Mouse (Mus musculus): ENCODE results near the gene Nrxn3. TPM values are rescaled to one million over a fixed set of nuclear protein-coding genes. Genes with fewer than 3 reads are reported as not detected.

Nrxn3 gene
- polyA plus RNA-seq, 1 experiment from 2014 or later, result 4.4 TPM

DNA sequence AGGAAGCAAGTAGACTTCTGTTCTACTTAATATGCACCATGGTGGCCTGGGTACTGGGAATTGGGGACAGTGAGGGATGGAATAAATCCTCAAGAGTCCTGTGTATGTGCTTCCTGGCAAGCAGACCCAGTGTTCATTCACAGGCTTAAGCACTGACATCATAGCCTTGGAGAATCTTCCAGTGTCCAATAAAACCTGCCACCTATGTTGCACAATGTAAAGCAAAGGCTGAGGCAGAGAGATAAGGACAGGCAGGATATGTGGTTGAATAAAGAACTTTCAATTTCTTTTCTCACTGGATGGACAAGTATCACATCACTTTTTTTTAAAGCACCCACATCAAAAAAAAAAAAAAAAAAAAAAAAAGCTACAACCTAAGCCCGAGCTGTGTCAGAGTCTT lies 1240.4 kb downstream of the Nrxn3 start:
- H3K36me3 ChIP-seq (replicated peaks), result no peaks in the 10 kb centered on the region
- DNase-seq (ENCODE audit: low spot score), result no peak
- H3K27ac ChIP-seq (replicated peaks), result no peak overlapping the region
- no peak overlapping the region for H3K4me3 ChIP-seq
- H3K27me3 ChIP-seq (replicated peaks; ENCODE audit: low read depth, poor library complexity, severe bottlenecking), result no peaks in the 10 kb centered on the region
- no peaks in the 10 kb centered on the region for H3K4me1 ChIP-seq
- 85% methylated on average over 1 of the region's 1 CpGs for WGBS
- H3K9me3 ChIP-seq, result no peaks in the 10 kb centered on the region

GRCm38 (mm10) chr12:89976648-89977047 lies 1254.0 kb downstream of the Nrxn3 start:
- H3K27me3 ChIP-seq (replicated peaks; ENCODE audit: low read depth, poor library complexity, severe bottlenecking), result no peaks in the 10 kb centered on the region
- H3K27ac ChIP-seq (replicated peaks), result no peak overlapping the region
- no peak for DNase-seq (ENCODE audit: low spot score)
- H3K4me3 ChIP-seq, result no peak overlapping the region
- H3K4me1 ChIP-seq, result no peaks in the 10 kb centered on the region
- 97% methylated on average over 4 of the region's 4 CpGs for WGBS
- no peaks in the 10 kb centered on the region for H3K9me3 ChIP-seq
- no peaks in the 10 kb centered on the region for H3K36me3 ChIP-seq (replicated peaks)

- 87% methylated on average over 5 of the region's 5 CpGs for WGBS
- no peaks in the 10 kb centered on the region for H3K4me1 ChIP-seq
- no peaks in the 10 kb centered on the region for H3K36me3 ChIP-seq (replicated peaks)
- H3K27me3 ChIP-seq (replicated peaks; ENCODE audit: low read depth, poor library complexity, severe bottlenecking), result no peaks in the 10 kb centered on the region
- no peak overlapping the region for H3K27ac ChIP-seq (replicated peaks)
- H3K9me3 ChIP-seq, result no peaks in the 10 kb centered on the region
- DNase-seq (ENCODE audit: low spot score), result no peak
- H3K4me3 ChIP-seq, result no peak overlapping the region
Observed at GRCm38 (mm10) chr12:89977479-89977878, 1254.8 kb downstream of the Nrxn3 start.

- no peaks in the 10 kb centered on the region for H3K9me3 ChIP-seq
- 79% methylated on average over 1 of the region's 1 CpGs for WGBS
- no peaks in the 10 kb centered on the region for H3K4me1 ChIP-seq
- H3K27ac ChIP-seq (replicated peaks), result no peak overlapping the region
- no peaks in the 10 kb centered on the region for H3K36me3 ChIP-seq (replicated peaks)
- no peak overlapping the region for H3K4me3 ChIP-seq
- H3K27me3 ChIP-seq (replicated peaks; ENCODE audit: low read depth, poor library complexity, severe bottlenecking), result no peaks in the 10 kb centered on the region
- no peak for DNase-seq (ENCODE audit: low spot score)
Observed at GRCm38 (mm10) chr12:89979190-89979589, 1256.5 kb downstream of the Nrxn3 start.

- Histone ChIP-seq H3K36me3 (replicated peaks) (no peaks in the 10 kb centered on the region), H3K27ac (replicated peaks) (no peak overlapping the region), H3K4me1 (no peaks in the 10 kb centered on the region), H3K27me3 (replicated peaks; ENCODE audit: low read depth, poor library complexity, severe bottlenecking) (no peaks in the 10 kb centered on the region), H3K9me3 (no peaks in the 10 kb centered on the region), H3K4me3 (no peak overlapping the region)
- DNase-seq (ENCODE audit: low spot score), result no peak
- 66% methylated on average over 5 of the region's 5 CpGs for WGBS
Observed at GRCm38 (mm10) chr12:89982445-89982844, 1259.8 kb downstream of the Nrxn3 start.

GRCm38 (mm10) chr12:89983399-89983798 lies 1260.7 kb downstream of the Nrxn3 start:
- Histone ChIP-seq H3K4me1 (no peaks in the 10 kb centered on the region), H3K4me3 (no peak overlapping the region), H3K36me3 (replicated peaks) (no peaks in the 10 kb centered on the region), H3K27me3 (replicated peaks; ENCODE audit: low read depth, poor library complexity, severe bottlenecking) (no peaks in the 10 kb centered on the region), H3K27ac (replicated peaks) (no peak overlapping the region), H3K9me3 (no peaks in the 10 kb centered on the region)
- no peak for DNase-seq (ENCODE audit: low spot score)

- no peak overlapping the region for H3K27ac ChIP-seq (replicated peaks)
- H3K4me1 ChIP-seq, result no peaks in the 10 kb centered on the region
- no peak overlapping the region for H3K4me3 ChIP-seq
- no peaks in the 10 kb centered on the region for H3K27me3 ChIP-seq (replicated peaks; ENCODE audit: low read depth, poor library complexity, severe bottlenecking)
- 85% methylated on average over 6 of the region's 6 CpGs for WGBS
- no peak for DNase-seq (ENCODE audit: low spot score)
- H3K9me3 ChIP-seq, result no peaks in the 10 kb centered on the region
- H3K36me3 ChIP-seq (replicated peaks), result no peaks in the 10 kb centered on the region
Observed at GRCm38 (mm10) chr12:89986219-89986618, 1263.5 kb downstream of the Nrxn3 start.

- Histone ChIP-seq H3K36me3 (replicated peaks) (no peaks in the 10 kb centered on the region), H3K27me3 (replicated peaks; ENCODE audit: low read depth, poor library complexity, severe bottlenecking) (no peaks in the 10 kb centered on the region), H3K9me3 (no peaks in the 10 kb centered on the region), H3K27ac (replicated peaks) (no peak overlapping the region), H3K4me1 (no peaks in the 10 kb centered on the region), H3K4me3 (no peak overlapping the region)
- WGBS, result 79% methylated on average over 5 of the region's 5 CpGs
- DNase-seq (ENCODE audit: low spot score), result no peak
Observed at GRCm38 (mm10) chr12:89993273-89993672, 1270.6 kb downstream of the Nrxn3 start.

- no peaks in the 10 kb centered on the region for H3K4me1 ChIP-seq
- 83% methylated on average over 4 of the region's 4 CpGs for WGBS
- no peak for DNase-seq (ENCODE audit: low spot score)
Observed at GRCm38 (mm10) chr12:89995392-89995791, 1272.7 kb downstream of the Nrxn3 start.

GRCm38 (mm10) chr12:90010280-90010679 lies 1287.6 kb downstream of the Nrxn3 start:
- H3K9me3 ChIP-seq, result no peaks in the 10 kb centered on the region
- no peaks in the 10 kb centered on the region for H3K4me1 ChIP-seq
- no peak overlapping the region for H3K4me3 ChIP-seq
- DNase-seq (ENCODE audit: low spot score), result no peak
- H3K27ac ChIP-seq (replicated peaks), result no peak overlapping the region
- H3K27me3 ChIP-seq (replicated peaks; ENCODE audit: low read depth, poor library complexity, severe bottlenecking), result no peaks in the 10 kb centered on the region
- WGBS, result 90% methylated on average over 2 of the region's 2 CpGs
- no peaks in the 10 kb centered on the region for H3K36me3 ChIP-seq (replicated peaks)

More at GRCm38 (mm10) chr12:89995392-89995791, 1272.7 kb downstream of the Nrxn3 start:
- no peaks in the 10 kb centered on the region for H3K36me3 ChIP-seq (replicated peaks)
- no peak overlapping the region for H3K27ac ChIP-seq (replicated peaks)
- H3K4me3 ChIP-seq, result no peak overlapping the region
- no peaks in the 10 kb centered on the region for H3K27me3 ChIP-seq (replicated peaks; ENCODE audit: low read depth, poor library complexity, severe bottlenecking)
- H3K9me3 ChIP-seq, result no peaks in the 10 kb centered on the region

DNA sequence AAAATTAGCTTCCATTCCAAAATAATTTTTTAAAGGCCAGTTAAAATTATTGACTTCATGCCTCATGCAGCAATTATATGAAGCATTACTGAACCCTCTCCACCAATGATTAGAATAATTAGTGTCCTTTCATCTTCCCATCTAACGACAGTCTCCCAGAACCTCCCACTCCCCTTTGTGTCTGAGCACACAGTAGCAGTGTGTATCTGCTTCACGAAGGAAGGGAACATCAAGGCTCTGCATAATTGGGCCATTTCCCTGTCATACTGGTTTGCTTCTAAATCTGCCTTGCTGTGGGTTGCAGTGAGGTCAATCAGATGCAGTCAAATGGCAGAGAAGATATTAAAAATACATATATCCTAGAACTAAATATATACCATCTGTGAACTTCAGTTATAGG lies 1291.3 kb downstream of the Nrxn3 start:
- 45% methylated on average over 2 of the region's 2 CpGs for WGBS
- Histone ChIP-seq H3K27me3 (replicated peaks; ENCODE audit: low read depth, poor library complexity, severe bottlenecking) (no peaks in the 10 kb centered on the region), H3K27ac (replicated peaks) (no peak overlapping the region), H3K9me3 (no peaks in the 10 kb centered on the region), H3K4me3 (no peak overlapping the region), H3K4me1 (no peaks in the 10 kb centered on the region), H3K36me3 (replicated peaks) (no peaks in the 10 kb centered on the region)
- DNase-seq (ENCODE audit: low spot score), result no peak

- no peak overlapping the region for H3K27ac ChIP-seq (replicated peaks)
- H3K4me1 ChIP-seq, result peaks cover 7% of the 10 kb centered on the region; the same call in 1 of the 2 replicates
- no peaks in the 10 kb centered on the region for H3K36me3 ChIP-seq (replicated peaks)
- no peaks in the 10 kb centered on the region for H3K9me3 ChIP-seq
- H3K4me3 ChIP-seq, result no peak overlapping the region
- WGBS, result 34% methylated on average over 3 of the region's 3 CpGs
- H3K27me3 ChIP-seq (replicated peaks; ENCODE audit: low read depth, poor library complexity, severe bottlenecking), result no peaks in the 10 kb centered on the region
- peak; percentile 37 for DNase-seq (ENCODE audit: low spot score)
Observed at GRCm38 (mm10) chr12:90027023-90027422, 1304.3 kb downstream of the Nrxn3 start.

- 69% methylated on average over 1 of the region's 1 CpGs for WGBS
- Histone ChIP-seq H3K27me3 (replicated peaks; ENCODE audit: low read depth, poor library complexity, severe bottlenecking) (no peaks in the 10 kb centered on the region), H3K9me3 (no peaks in the 10 kb centered on the region), H3K27ac (replicated peaks) (no peak overlapping the region), H3K4me1 (no peaks in the 10 kb centered on the region), H3K4me3 (no peak overlapping the region), H3K36me3 (replicated peaks) (no peaks in the 10 kb centered on the region)
- DNase-seq (ENCODE audit: low spot score), result no peak
Observed at GRCm38 (mm10) chr12:90041038-90041437, 1318.4 kb downstream of the Nrxn3 start.

GRCm38 (mm10) chr12:90056256-90056655 lies 1333.6 kb downstream of the Nrxn3 start:
- Histone ChIP-seq H3K4me1 (peaks cover 2% of the 10 kb centered on the region), H3K9me3 (no peaks in the 10 kb centered on the region), H3K4me3 (no peak overlapping the region), H3K27ac (replicated peaks) (no peak overlapping the region), H3K27me3 (replicated peaks; ENCODE audit: low read depth, poor library complexity, severe bottlenecking) (no peaks in the 10 kb centered on the region), H3K36me3 (replicated peaks) (no peaks in the 10 kb centered on the region)
- WGBS, result 93% methylated on average over 5 of the region's 5 CpGs
- DNase-seq (ENCODE audit: low spot score), result no peak

Measured in embryonic facial prominence, embryonic 10.5 days (tissue).